Mouse (Mus musculus) layer of hippocampus, postnatal 14 days (tissue): ENCODE results near the gene Bbs5. TPM values are rescaled to one million over a fixed set of nuclear protein-coding genes. Genes with fewer than 3 reads are reported as not detected.
"Not testable (repeated sequence)": the region's sequence is repeated elsewhere in the genome, so short reads cannot be mapped to it uniquely, and the experiment has no call there.

ENCODE experiments used
- DNase-seq, 2 experiments: peaks; one replicate each; pipeline ENCODE4 v3.0.0; 2021 to 2022; ENCODE audit warnings: low spot score in 2 of 2, mixed read lengths in 1 of 2
- total RNA-seq, 2 experiments: library from RNA; stranded (reverse); gene quantifications; 2 replicates each; pipeline ENCODE4 v1.2.3; 2021

Gene Bbs5
- total RNA-seq, 2 experiments from 2014 or later: 23.7 to 29.8 TPM

DNA sequence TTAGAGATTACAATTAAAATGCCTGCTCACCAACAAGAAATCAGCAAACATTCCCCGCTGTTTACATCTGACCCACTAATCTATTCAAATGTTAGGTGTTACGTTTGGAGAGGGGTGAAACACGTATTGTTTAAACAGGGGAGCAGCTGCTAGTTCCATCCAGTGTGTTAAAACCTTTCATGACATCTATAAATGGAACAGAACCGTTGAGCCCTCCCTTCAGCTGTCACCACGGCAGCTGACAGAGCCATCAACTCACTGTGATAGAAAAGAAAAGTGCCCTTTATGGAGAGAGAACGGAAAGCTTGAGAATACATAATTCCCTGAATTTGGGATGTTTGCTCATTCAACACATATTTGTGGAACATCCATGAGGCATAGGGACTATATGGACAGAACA is 21.4 kb downstream of the Bbs5 start:
- DNase-seq: no peak

DNA sequence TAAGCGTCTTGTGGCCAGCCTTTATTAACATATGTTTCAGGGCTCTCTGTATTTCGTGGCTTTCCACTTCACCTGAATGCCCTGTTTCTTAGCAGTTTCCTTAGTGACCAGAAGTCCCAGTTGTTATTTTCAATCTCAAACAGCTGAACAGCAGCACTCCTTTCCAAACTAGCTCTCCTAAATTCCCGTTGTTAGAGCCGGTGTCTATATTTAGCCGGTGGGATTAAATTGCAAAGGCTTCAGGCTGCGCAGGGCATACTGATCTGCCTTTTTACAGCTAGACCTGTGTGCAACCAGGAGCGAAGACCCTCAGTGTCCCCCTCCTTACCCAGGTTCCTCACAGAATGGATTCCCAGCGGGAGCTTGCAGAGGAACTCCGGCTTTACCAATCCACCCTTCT is 22.9 kb downstream of the Bbs5 start, which contains the start of gene Klhl41:
TSS of gene Klhl41 (plus strand) at position 268 of the 400 bp plus-strand sequence.
- no peak for DNase-seq

- no peak for DNase-seq
Observed at GRCm38 (mm10) chr2:69673723-69674122, 26.8 kb downstream of the Bbs5 start.

GRCm38 (mm10) chr2:69675266-69675665 is 28.3 kb downstream of the Bbs5 start:
- no peak for DNase-seq

DNA sequence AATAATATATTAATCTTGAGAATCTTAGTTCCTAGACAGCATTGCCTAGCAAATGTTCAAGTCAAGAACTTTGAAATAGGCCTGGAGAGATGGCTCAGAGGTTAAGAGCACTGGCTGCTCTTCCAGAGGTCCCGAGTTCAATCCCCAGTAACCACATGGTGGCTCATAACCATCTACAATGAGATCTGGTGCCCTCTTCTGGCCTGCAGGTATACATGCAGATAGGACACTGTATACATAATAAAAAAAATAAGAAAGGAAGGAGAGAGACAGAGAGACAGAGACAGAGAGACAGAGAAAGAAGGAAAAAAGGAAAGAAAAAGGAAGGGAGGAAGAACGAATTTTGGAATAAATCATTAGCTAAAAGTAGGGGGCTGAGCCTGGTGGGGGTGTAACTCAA is 29.7 kb downstream of the Bbs5 start:
- no peak for DNase-seq

DNA sequence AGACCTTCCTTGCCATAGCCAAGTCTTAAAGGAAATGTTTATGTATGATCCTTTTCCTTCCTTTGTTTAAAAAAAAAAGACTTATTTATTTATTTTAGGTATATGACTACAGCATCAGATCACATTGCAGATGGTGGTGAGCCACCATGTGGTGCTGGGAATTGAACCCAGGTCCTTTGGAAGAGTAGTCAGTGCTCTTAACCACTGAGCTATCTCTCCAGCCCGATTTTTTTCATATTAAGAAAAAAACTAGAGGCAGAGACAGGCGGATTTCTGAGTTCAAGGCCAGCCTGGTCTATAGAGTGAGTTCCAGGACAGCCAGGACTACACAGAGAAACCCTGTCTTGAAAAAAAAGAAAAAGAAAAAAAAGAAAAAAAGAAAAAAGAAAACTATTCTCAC is 30.2 kb downstream of the Bbs5 start:
- DNase-seq: not testable (repeated sequence)

- DNase-seq: no peak
Observed at GRCm38 (mm10) chr2:69679990-69680389, 33.0 kb downstream of the Bbs5 start.

DNA sequence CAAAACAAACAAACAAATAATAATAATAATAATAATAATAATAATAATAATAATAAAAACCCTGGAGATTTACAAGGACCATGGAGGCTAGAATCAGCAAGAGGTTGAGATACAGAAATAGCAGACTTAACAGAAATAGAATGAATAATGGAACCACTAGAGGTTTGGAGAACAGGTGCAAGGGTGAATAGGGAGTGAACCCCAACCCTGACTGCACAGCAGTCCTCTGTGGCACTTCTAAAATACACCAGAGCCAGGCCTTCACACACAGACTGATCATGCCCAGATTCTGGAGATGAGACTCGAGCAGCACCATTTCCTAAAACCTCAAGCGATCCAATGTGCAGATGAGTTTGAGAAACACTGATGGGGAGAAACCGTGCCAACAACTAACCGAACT is 35.0 kb downstream of the Bbs5 start:
- DNase-seq: no peak

DNA sequence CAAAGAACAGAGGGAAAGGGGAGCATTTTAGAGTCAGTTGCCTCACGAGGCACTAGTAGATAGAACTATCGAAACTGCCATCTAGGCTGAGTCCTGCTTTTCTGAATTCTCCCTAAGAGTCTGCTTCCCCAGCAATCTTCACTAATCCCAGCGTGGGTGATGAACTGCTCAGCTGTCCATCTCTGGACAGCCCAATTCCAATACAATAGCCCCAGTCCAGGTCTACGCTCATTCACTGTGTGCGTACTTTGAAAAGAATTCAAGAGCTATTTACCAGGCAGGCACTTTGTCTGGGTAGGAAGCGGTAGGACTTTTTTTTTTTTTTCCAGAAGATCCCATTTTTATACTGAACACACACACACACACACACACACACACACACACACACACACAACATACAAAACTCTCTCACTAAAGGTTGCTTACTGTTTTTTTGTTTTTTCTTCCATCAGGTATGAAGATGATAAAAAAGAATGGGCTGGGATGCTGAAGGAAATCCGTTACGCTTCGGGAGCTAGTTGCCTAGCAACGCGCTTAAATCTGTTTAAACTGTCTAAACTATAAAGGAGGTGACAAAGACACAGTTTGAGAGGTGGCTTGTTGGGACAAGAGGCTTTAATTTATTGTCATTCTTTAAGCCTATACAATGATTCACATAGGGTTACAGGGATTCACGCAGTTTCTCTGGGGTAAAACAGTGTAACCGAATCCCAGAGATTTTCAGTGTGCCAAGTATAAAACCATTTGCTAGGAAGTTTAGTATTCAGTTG is 36.2 kb downstream of the Bbs5 start:
- no peak for DNase-seq

DNA sequence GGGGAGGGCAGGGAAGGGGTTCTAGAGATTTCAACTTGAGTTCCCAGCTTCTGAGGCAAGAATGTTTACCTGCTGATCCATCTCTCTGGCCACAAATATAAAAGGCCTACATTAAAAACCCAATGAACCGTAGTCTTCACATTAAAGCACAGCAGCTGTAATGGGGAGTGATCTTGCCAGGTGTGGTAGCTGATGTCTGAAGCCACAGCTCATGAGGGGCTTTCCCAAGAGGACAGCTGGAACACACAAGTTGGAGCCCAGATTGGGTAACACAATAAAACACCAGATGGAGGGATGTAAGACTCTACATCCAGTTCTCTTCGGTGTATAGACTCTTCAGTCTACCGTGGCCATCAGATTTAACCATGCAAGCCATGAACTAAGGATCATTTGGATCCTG is 37.5 kb downstream of the Bbs5 start:
- no peak for DNase-seq

DNA sequence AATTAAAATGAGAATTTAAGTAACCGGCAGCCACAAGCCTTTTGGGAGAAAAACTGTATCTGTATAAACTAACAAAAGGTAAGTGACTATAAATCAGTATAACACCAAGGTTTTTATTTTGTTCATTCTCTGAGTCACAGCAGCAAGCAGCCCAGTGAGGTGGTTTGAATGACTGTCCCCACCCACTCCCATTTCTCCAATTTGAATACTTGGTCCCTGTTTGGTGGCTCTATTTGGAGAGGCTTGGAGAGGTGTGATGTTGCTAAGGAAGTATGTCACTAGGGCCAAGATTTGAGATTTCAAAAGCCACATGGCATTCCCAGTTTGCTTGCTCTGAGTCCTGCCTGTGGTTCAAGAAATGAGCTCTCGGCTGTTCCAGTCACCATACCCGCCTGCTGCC is 43.2 kb downstream of the Bbs5 start:
- no peak for DNase-seq

DNA sequence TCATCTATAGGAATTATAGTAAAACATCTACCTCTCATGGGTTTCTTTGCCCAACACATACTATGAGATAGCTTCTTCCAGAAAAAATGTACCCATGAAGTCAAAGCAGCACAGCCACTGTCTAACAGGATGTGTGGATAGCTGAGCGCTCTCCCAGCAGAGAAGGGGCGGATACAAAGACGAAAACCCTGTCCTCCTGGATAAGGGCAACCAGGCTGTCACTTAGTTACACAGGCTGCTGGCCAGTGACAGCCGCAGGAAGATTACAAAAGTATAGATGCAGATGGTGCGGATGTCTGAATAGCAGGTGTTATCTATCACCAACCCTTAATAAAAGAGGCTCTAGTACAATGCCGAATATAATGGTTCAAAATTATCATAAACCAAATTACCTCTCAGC is 43.9 kb downstream of the Bbs5 start:
- no peak for DNase-seq

GRCm38 (mm10) chr2:69693501-69693900 is 46.5 kb downstream of the Bbs5 start:
- DNase-seq: no peak

GRCm38 (mm10) chr2:69700446-69700845 is 53.5 kb downstream of the Bbs5 start:
- DNase-seq: no peak

- DNase-seq: no peak
Observed at GRCm38 (mm10) chr2:69712171-69712570, 65.2 kb downstream of the Bbs5 start.

DNA sequence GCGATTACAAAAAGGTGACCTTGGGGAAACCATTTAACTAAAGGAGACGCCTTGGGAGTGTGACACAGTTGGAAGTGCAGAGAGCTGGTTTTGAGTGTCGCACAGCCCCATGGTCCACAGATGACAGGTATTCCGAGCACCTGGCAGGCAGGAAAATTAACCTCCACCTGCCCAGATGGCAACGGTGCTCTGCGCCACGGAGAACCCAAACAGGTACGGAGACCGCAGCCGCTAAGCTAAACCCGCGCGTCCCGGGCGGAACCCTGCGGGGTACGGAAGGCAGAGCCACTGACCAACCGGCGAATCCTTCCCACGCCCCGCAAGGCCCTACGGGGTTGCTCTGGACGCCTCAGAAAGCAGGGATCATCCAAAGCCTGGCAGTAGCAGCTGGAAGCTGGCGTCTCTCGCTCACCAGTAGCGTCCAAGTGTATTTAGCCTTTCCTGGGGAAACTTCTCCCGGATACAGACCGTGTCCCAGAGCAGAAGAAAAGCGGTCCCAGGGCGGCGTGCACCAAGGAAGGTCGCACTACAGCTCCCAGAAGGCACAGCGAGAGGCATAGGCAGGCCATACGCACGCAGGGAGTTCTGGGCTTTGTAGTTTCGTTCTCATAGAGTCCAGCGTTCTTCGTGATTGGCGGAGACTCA is 66.1 kb downstream of the Bbs5 start, which contains the start of gene Fastkd1:
TSS of gene Fastkd1 (minus strand) at position 536 of the 645 bp plus-strand sequence.
- peak; percentile 81 to 93 for DNase-seq

GRCm38 (mm10) chr2:69713626-69714014 is 66.6 kb downstream of the Bbs5 start:
- no peak for DNase-seq

GRCm38 (mm10) chr2:69714126-69714525 is 67.2 kb downstream of the Bbs5 start:
- DNase-seq: no peak

DNA sequence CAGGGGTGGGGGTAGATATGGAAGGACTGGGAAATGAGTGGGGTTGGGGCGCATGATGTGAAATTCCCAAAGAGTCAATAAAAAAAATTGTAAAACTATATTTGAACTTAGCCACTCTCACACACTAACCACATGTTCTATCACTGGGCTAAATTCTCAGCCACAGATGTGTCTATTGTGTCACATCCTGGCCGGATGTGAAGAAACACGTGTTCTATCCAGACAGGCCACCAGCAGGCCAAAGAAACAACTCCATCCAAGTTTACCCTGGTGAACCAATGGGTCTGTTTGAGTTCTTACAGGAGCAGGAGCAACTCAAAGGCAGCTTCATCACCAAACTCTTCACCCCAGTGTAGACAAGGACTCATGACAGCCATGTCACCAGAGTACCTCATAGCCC is 69.5 kb downstream of the Bbs5 start:
- DNase-seq: no peak
